Comparison of ENCODE assay signal across 25 mouse cellular contexts in genomic region chr2:93887273-93887672, GRCm38 (mm10). TPM values are rescaled to one million over a fixed set of nuclear protein-coding genes. Genes with fewer than 3 reads are reported as not detected.
A peak's percentile ranks its signal among the peaks of the same experiment; 100 is the strongest.
DNase-seq lines count a peak whose midpoint lies in the region; ATAC-seq and TF ChIP-seq lines count a peak whose summit lies in the region.
"Had no signal": no experiment of that assay in that cellular context is flagged by ENCODE, and none has a peak within 500 bp of the region (broad histone marks: within the 10 kb centered on the region; RNA-seq: fewer than 3 reads in every experiment).

No protein-coding gene starts in this region.

- no peak overlapping the region for H3K9ac ChIP-seq in lung, embryonic 14.5 days
- H3K9ac ChIP-seq: forebrain, embryonic 12.5 days; heart, embryonic 15.5 days had no signal

- no peaks in the 10 kb centered on the region for H3K9me3 ChIP-seq in lung, embryonic 14.5 days (ENCODE audit: low read depth, low read length)
- H3K9me3 ChIP-seq: embryonic facial prominence, embryonic 10.5 days; forebrain, embryonic 12.5 days; heart, embryonic 15.5 days; midbrain, embryonic 10.5 days had no signal

- H3K4me3 ChIP-seq in lung, embryonic 14.5 days (ENCODE audit: low read depth, low read length), result no peak overlapping the region
- H3K4me3 ChIP-seq: embryonic facial prominence, embryonic 10.5 days; forebrain, embryonic 12.5 days; heart, embryonic 15.5 days; layer of hippocampus, adult 2 months; midbrain, embryonic 10.5 days had no signal

- no peaks in the 10 kb centered on the region for H3K27me3 ChIP-seq in lung, embryonic 14.5 days (ENCODE audit: insufficient read depth, low read length)
- H3K27me3 ChIP-seq: forebrain, embryonic 12.5 days; heart, embryonic 15.5 days had no signal

- peak overlapping the region; percentile 18; the same call in 1 of the 2 replicates for H3K4me2 ChIP-seq in lung, embryonic 14.5 days
- H3K4me2 ChIP-seq: forebrain, embryonic 12.5 days; heart, embryonic 15.5 days had no signal

- H3K27ac ChIP-seq in lung, embryonic 14.5 days (ENCODE audit: low read depth), result peak overlapping the region; percentile 69; the same call in 1 of the 2 replicates
- H3K27ac ChIP-seq: embryonic facial prominence, embryonic 10.5 days; forebrain, embryonic 12.5 days; heart, embryonic 15.5 days; layer of hippocampus, adult 2 months; midbrain, embryonic 10.5 days had no signal

- no peak for TF ChIP-seq CTCF in lung, embryonic 14.5 days (IDR thresholded peaks at IDR 0.05; ENCODE audit: low read depth)

- 28% methylated on average over 11 of the region's 11 CpGs for WGBS in lung, embryonic 14.5 days

- intact Hi-C loops in heart, postnatal 36 days (cut with DNase I), result no loop called here
- intact Hi-C loops in left cerebral cortex, postnatal 25 days (cut with DNase I), result no loop called here

- H3K4me1 ChIP-seq in lung, embryonic 14.5 days (ENCODE audit: insufficient read depth), result peaks cover 20% of the 10 kb centered on the region

- peak; percentile 36 for DNase-seq in kidney, adult 9 months
- no peak for DNase-seq in kidney, postnatal 4 days
- DNase-seq in ZHBTc4 (ENCODE audit: low read depth, low spot score), result peak; percentile 15
- peak; percentile 82 for DNase-seq in lung, embryonic 14.5 days
- peak; percentile 52 to 62 for DNase-seq in lung, postnatal 4 days
- no peak for DNase-seq in thymus, postnatal 25 days
- no peak for DNase-seq in heart, postnatal 36 days
- no peak for DNase-seq in left cerebral cortex, postnatal 25 days (ENCODE audit: low spot score in 2 of 2)
- DNase-seq: B cell, adult 2 months; cerebellum, adult 18-20 months; cerebellum, postnatal 25 days; gastrocnemius, postnatal 14 days; left cerebral cortex, postnatal 4 days; liver; thymus, postnatal 36 days had no signal

- ATAC-seq in lung, embryonic 14.5 days (ENCODE audit: insufficient read depth), result peak; percentile 19; the same call in 1 of the 2 replicates

- H3K36me3 ChIP-seq in lung, embryonic 14.5 days (ENCODE audit: insufficient read depth), result no peaks in the 10 kb centered on the region
- H3K36me3 ChIP-seq: embryonic facial prominence, embryonic 10.5 days; forebrain, embryonic 12.5 days; heart, embryonic 15.5 days; midbrain, embryonic 10.5 days had no signal

RNA-seq across cellular contexts. Expression of gene Accsl, which starts 18.3 kb away (rescaled TPM):
- polyA plus RNA-seq in lung, embryonic 14.5 days (2014; fragmentation: Nextera tagmentation; extraction: Ambion mirVana), result 0.16 and 0.22 TPM in 2 replicates
- not detected for total RNA-seq in heart, postnatal 36 days (2021)
- total RNA-seq in left cerebral cortex, postnatal 25 days (2021), result not detected
- total RNA-seq: gastrocnemius, postnatal 14 days; heart, adult 8-10 months; midbrain, postnatal 0 days; neutrophil, adult 5-6 weeks had no signal
- polyA plus RNA-seq: heart, embryonic 15.5 days; liver, embryonic 16.5 days; midbrain, embryonic 10.5 days; testis, adult 2 months had no signal

RNA-seq across cellular contexts. Expression of gene Accs, which starts 37.5 kb away (rescaled TPM):
- 10.0 and 11.3 TPM in 2 replicates for polyA plus RNA-seq in lung, embryonic 14.5 days (2014; fragmentation: Nextera tagmentation; extraction: Ambion mirVana)
- 1 to 10 TPM; 4.0 to 6.2 TPM for total RNA-seq in heart, postnatal 36 days (2021)
- total RNA-seq in left cerebral cortex, postnatal 25 days (2021), result 1 to 10 TPM; 2.4 to 3.6 TPM

Comparison
In these comparisons a context has a peak if more than half of its experiments do, and no peak if none do; other contexts are left out.
1. DNase-seq: peak in kidney, adult 9 months (single experiment), ZHBTc4 (single experiment), lung, embryonic 14.5 days (single experiment) and lung, postnatal 4 days (2 of 2); none in kidney, postnatal 4 days (0 of 2), thymus, postnatal 25 days (single experiment), heart, postnatal 36 days (0 of 2) and left cerebral cortex, postnatal 25 days (0 of 2).